Mouse (Mus musculus) c-Kit-positive CD71-negative TER-119-negative erythroid progenitor cells, embryonic 14.5 days (primary cell): Measurements from ENCODE around the gene Hcst.

Source experiments
- DNase-seq: peaks from one replicate; pipeline ENCODE4 v3.0.0-alpha.2; 2013; ENCODE audit warnings: low read depth

The Hcst gene

DNA sequence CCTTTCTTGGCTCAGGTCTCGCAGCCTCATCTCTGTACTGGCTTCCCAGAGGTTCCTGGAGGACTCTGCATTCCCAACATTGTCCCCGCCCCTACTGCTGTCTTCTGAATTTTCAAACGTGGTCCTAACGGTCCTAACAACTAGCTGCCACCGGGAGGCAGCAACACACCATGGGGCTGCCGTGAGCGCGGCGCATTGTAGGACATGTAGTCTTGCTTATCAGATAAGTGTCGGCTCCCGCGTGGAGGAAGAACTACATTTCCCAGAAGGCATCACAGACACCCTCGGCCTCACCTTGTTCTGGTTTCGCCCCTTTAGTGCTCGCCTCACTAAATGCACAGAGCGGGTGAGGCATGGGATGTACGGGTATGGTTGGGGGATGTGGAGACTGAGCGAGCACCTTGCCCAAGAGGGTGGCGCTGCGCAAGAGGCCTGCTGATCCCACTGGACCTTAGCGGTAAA is 46.1 kb downstream of the Hcst start:
- peak; percentile 91 for DNase-seq
